Mouse (Mus musculus) ES-E14 (cell line): Measurements from ENCODE around the gene Hnrnpa0.

Experiments
- MAFK ChIP-seq: IDR thresholded peaks from 2 replicates; pipeline ENCODE4 v1.6.1; 2014; ENCODE audit warnings: mild to moderate bottlenecking, low read depth, low read length, inconsistent platforms; ENCODE audit not compliant: insufficient read depth
- ZC3H11A ChIP-seq: IDR thresholded peaks from 2 replicates; pipeline ENCODE4 v1.6.1; 2012; ENCODE audit warnings: low read depth, mild to moderate bottlenecking, inconsistent platforms, low read length, borderline replicate concordance

DNA sequence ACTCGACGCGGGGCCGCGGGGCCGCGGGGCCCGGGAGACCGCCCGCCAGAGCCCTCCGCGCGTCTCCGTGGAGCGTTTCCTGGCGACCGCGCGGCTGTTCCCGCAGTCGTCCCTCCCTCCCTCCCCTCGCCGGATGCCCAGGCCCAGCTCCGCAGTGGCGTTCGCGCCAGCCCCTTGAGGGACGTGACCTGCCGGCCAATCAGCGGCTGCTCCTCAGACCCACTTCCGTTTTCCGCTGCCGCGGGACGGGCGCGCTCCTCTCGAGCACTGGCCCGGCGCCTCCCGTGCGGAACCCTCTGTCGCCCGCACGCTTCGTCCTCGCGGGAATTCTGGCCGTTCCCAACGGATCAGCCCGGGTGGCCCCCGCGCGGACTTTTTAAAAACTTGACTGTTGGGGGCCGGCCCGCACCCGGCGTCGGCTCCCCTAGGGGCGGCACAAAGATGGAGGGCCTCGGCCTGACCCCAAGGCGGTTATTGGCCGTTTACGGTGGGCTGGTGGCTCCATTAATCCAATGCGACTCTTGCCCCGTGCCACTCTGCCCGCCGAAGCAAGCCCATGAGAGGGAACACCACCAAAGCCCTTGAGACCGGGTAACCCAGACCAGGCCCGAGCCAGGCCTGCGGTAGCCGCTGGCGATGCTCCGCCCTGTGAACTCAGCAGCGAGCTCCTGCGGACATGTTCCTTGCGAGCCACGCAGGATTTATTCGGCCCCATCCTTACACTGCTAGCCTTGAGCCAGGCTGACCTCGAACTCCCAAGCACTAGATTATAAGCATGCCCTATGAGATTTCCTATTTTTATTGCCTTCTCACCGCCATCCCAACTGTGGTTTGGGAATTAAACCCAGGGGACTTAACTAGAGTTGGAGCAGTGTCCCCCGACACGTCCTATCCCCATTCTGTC lies 664 bp upstream of the Hnrnpa0 start:
- TF ChIP-seq MAFK (no peak), ZC3H11A (no peak)
